Mouse (Mus musculus) heart, embryonic 13.5 days (tissue): ENCODE results near the gene Vav2. TPM values are rescaled to one million over a fixed set of nuclear protein-coding genes. Genes with fewer than 3 reads are reported as not detected.

Experiments used
- ATAC-seq: fragments of 200-750 bp; cut with Nextera tagmentation; 2 replicates; pipeline ENCODE4 v1.8.0; 2017; ENCODE audit warnings: moderate TSS enrichment; ENCODE audit not compliant: insufficient number of reproducible peaks, low FRiP score, low TSS enrichment; ENCODE audit errors: extremely low read depth
- H3K27ac ChIP-seq: fragments of 300-500 bp; sonication (generic); replicated peaks from 2 replicates; pipeline ENCODE4 v1.5.1; 2015; ENCODE audit warnings: moderate library complexity, mild to moderate bottlenecking, inconsistent platforms
- H3K27me3 ChIP-seq: fragments of 300-500 bp; sonication (generic); replicated peaks from 2 replicates; pipeline ENCODE4 v1.6.1; 2015; ENCODE audit warnings: mild to moderate bottlenecking, inconsistent platforms
- H3K36me3 ChIP-seq: fragments of 300-500 bp; sonication (generic); 2 replicates; pipeline ENCODE4 v1.6.1; 2015; ENCODE audit warnings: mild to moderate bottlenecking, inconsistent platforms
- H3K4me1 ChIP-seq: fragments of 300-500 bp; sonication (generic); 2 replicates; pipeline ENCODE4 v1.6.1; 2015; ENCODE audit warnings: inconsistent platforms
- H3K4me2 ChIP-seq: fragments of 300-500 bp; sonication (generic); 2 replicates; pipeline ENCODE4 v1.6.1; 2015; ENCODE audit warnings: inconsistent platforms, mild to moderate bottlenecking, moderate library complexity
- H3K4me3 ChIP-seq: fragments of 300-500 bp; sonication (generic); 2 replicates; pipeline ENCODE4 v1.5.1; 2015; ENCODE audit warnings: moderate library complexity, mild to moderate bottlenecking, inconsistent platforms
- H3K9ac ChIP-seq: fragments of 300-500 bp; sonication (generic); 2 replicates; pipeline ENCODE4 v1.6.1; 2015; ENCODE audit warnings: inconsistent platforms, mild to moderate bottlenecking, moderate library complexity
- H3K9me3 ChIP-seq: fragments of 300-500 bp; sonication (generic); 2 replicates; pipeline ENCODE4 v1.6.1; 2016; ENCODE audit warnings: inconsistent platforms
- WGBS: fragments of 180-500 bp; shearing (Covaris S2); methylation state at CpG from one replicate; pipeline ENCODE4 v1.1.7; 2015; ENCODE audit warnings: mixed read lengths; 5-methylcytosine and 5-hydroxymethylcytosine counted together
- polyA plus RNA-seq: library from polyadenylated mRNA; unstranded; fragments of >200 nt; fragmentation: Nextera tagmentation; extraction: Ambion mirVana; gene quantifications from 2 replicates; pipeline ENCODE4 v1.2.1, GENCODE M21; 2015

Vav2 gene
- polyA plus RNA-seq, 1 experiment from 2014 or later: 2.7 TPM

GRCm38 (mm10) chr2:27461881-27462660, 35.2 kb upstream of the Vav2 start:
- ATAC-seq: no peak
- Histone ChIP-seq H3K9ac (no peak overlapping the region), H3K9me3 (no peaks in the 10 kb centered on the region), H3K27ac (no peak overlapping the region), H3K4me3 (no peak overlapping the region), H3K27me3 (no peaks in the 10 kb centered on the region), H3K4me2 (no peak overlapping the region), H3K36me3 (peaks cover 96% of the 10 kb centered on the region), H3K4me1 (peaks cover 4% of the 10 kb centered on the region)
- 87% methylated on average over 4 of the region's 4 CpGs for WGBS

GRCm38 (mm10) chr2:27460651-27461050, 33.8 kb upstream of the Vav2 start:
- Histone ChIP-seq H3K4me2 (no peak overlapping the region), H3K4me3 (no peak overlapping the region), H3K27ac (no peak overlapping the region), H3K27me3 (no peaks in the 10 kb centered on the region), H3K4me1 (no peaks in the 10 kb centered on the region), H3K36me3 (peaks cover 98% of the 10 kb centered on the region), H3K9me3 (no peaks in the 10 kb centered on the region), H3K9ac (no peak overlapping the region)
- WGBS: 62% methylated on average over 9 of the region's 9 CpGs
- no peak for ATAC-seq

GRCm38 (mm10) chr2:27460163-27460562, 33.3 kb upstream of the Vav2 start:
- peaks cover 98% of the 10 kb centered on the region for H3K36me3 ChIP-seq
- H3K9me3 ChIP-seq: no peaks in the 10 kb centered on the region
- H3K4me1 ChIP-seq: no peaks in the 10 kb centered on the region
- ATAC-seq: no peak
- H3K27me3 ChIP-seq: no peaks in the 10 kb centered on the region
- H3K9ac ChIP-seq: no peak overlapping the region
- H3K4me2 ChIP-seq: no peak overlapping the region
- H3K4me3 ChIP-seq: no peak overlapping the region
- WGBS: 85% methylated on average over 5 of the region's 5 CpGs
- no peak overlapping the region for H3K27ac ChIP-seq

- H3K9ac ChIP-seq: no peak overlapping the region
- peaks cover 100% of the 10 kb centered on the region for H3K36me3 ChIP-seq
Measured at GRCm38 (mm10) chr2:27459735-27460134, 32.9 kb upstream of the Vav2 start.

GRCm38 (mm10) chr2:27450226-27450625, 23.4 kb upstream of the Vav2 start:
- no peaks in the 10 kb centered on the region for H3K9me3 ChIP-seq
- no peak overlapping the region for H3K4me2 ChIP-seq
- ATAC-seq: no peak
- H3K4me1 ChIP-seq: no peaks in the 10 kb centered on the region; the same call in 1 of the 2 replicates
- WGBS: 83% methylated on average over 14 of the region's 14 CpGs
- H3K9ac ChIP-seq: no peak overlapping the region
- H3K27me3 ChIP-seq: no peaks in the 10 kb centered on the region
- no peak overlapping the region for H3K27ac ChIP-seq
- H3K4me3 ChIP-seq: no peak overlapping the region
- peaks cover 100% of the 10 kb centered on the region for H3K36me3 ChIP-seq

More at GRCm38 (mm10) chr2:27459735-27460134, 32.9 kb upstream of the Vav2 start:
- 86% methylated on average over 7 of the region's 7 CpGs for WGBS
- H3K27ac ChIP-seq: no peak overlapping the region
- no peak overlapping the region for H3K4me2 ChIP-seq
- no peak overlapping the region for H3K4me3 ChIP-seq
- H3K9me3 ChIP-seq: no peaks in the 10 kb centered on the region
- ATAC-seq: no peak
- no peaks in the 10 kb centered on the region for H3K4me1 ChIP-seq
- H3K27me3 ChIP-seq: no peaks in the 10 kb centered on the region

GRCm38 (mm10) chr2:27447782-27448181, 20.9 kb upstream of the Vav2 start:
- no peak overlapping the region for H3K27ac ChIP-seq
- no peak overlapping the region for H3K4me2 ChIP-seq
- H3K4me3 ChIP-seq: no peak overlapping the region
- ATAC-seq: no peak
- peaks cover 8% of the 10 kb centered on the region for H3K4me1 ChIP-seq
- no peak overlapping the region for H3K9ac ChIP-seq
- no peaks in the 10 kb centered on the region for H3K9me3 ChIP-seq
- peaks cover 87% of the 10 kb centered on the region for H3K36me3 ChIP-seq
- H3K27me3 ChIP-seq: no peaks in the 10 kb centered on the region
- 86% methylated on average over 5 of the region's 5 CpGs for WGBS

GRCm38 (mm10) chr2:27446812-27447211, 20.0 kb upstream of the Vav2 start:
- ATAC-seq: no peak
- Histone ChIP-seq H3K36me3 (peaks cover 77% of the 10 kb centered on the region), H3K4me2 (no peak overlapping the region), H3K4me3 (no peak overlapping the region), H3K9me3 (no peaks in the 10 kb centered on the region), H3K27ac (no peak overlapping the region), H3K27me3 (no peaks in the 10 kb centered on the region), H3K9ac (no peak overlapping the region), H3K4me1 (peaks cover 14% of the 10 kb centered on the region)
- WGBS: 88% methylated on average over 8 of the region's 8 CpGs

GRCm38 (mm10) chr2:27445910-27446309, 19.1 kb upstream of the Vav2 start:
- WGBS: 82% methylated on average over 3 of the region's 3 CpGs
- H3K4me3 ChIP-seq: no peak overlapping the region
- H3K9ac ChIP-seq: no peak overlapping the region
- ATAC-seq: no peak
- no peak overlapping the region for H3K27ac ChIP-seq
- no peaks in the 10 kb centered on the region for H3K27me3 ChIP-seq
- no peaks in the 10 kb centered on the region for H3K9me3 ChIP-seq
- peaks cover 68% of the 10 kb centered on the region for H3K36me3 ChIP-seq
- peaks cover 16% of the 10 kb centered on the region for H3K4me1 ChIP-seq
- H3K4me2 ChIP-seq: no peak overlapping the region

GRCm38 (mm10) chr2:27443450-27443708, 16.5 kb upstream of the Vav2 start:
- H3K4me3 ChIP-seq: no peak overlapping the region

GRCm38 (mm10) chr2:27442708-27443449, 16.0 kb upstream of the Vav2 start:
- H3K4me1 ChIP-seq: peaks cover 22% of the 10 kb centered on the region
- peak overlapping the region; percentile 92 for H3K4me2 ChIP-seq
- WGBS: 29% methylated on average over 20 of the region's 20 CpGs
- no peak for ATAC-seq
- H3K27me3 ChIP-seq: no peaks in the 10 kb centered on the region
- peaks cover 38% of the 10 kb centered on the region for H3K36me3 ChIP-seq
- H3K9ac ChIP-seq: peak overlapping the region; percentile 83
- no peaks in the 10 kb centered on the region for H3K9me3 ChIP-seq
- peak overlapping the region; percentile 53 for H3K27ac ChIP-seq
- H3K4me3 ChIP-seq: peak overlapping the region; percentile 68

More at GRCm38 (mm10) chr2:27443450-27443708, 16.5 kb upstream of the Vav2 start:
- no peak for ATAC-seq
- Histone ChIP-seq H3K4me1 (peaks cover 17% of the 10 kb centered on the region), H3K27me3 (no peaks in the 10 kb centered on the region), H3K9ac (no peak overlapping the region), H3K27ac (no peak overlapping the region), H3K9me3 (no peaks in the 10 kb centered on the region), H3K36me3 (peaks cover 43% of the 10 kb centered on the region), H3K4me2 (peak overlapping the region; percentile 92)
- WGBS: 70% methylated on average over 5 of the region's 5 CpGs

- Histone ChIP-seq H3K27me3 (no peaks in the 10 kb centered on the region), H3K36me3 (peaks cover 29% of the 10 kb centered on the region), H3K27ac (peak within 1 kb of the TSS; percentile 53), H3K9ac (peak within 1 kb of the TSS; percentile 83), H3K4me1 (peaks cover 27% of the 10 kb centered on the region), H3K4me3 (peak within 1 kb of the TSS; percentile 68), H3K9me3 (no peaks in the 10 kb centered on the region), H3K4me2 (peak within 1 kb of the TSS; percentile 92)
- WGBS: 3% methylated on average over 36 of the region's 36 CpGs
- peak; percentile 90 for ATAC-seq
Measured at GRCm38 (mm10) chr2:27441767-27442707, 15.2 kb upstream of the Vav2 start, which contains the start of gene Brd3os. Brd3os (plus strand) TSS chr2:27442324.
